ENCODE assay signal across 17 mouse cellular contexts in genomic region chr16:78877941-78878340, GRCm38 (mm10). TPM values are rescaled to one million over a fixed set of nuclear protein-coding genes. Genes with fewer than 3 reads are reported as not detected.
DNase-seq lines count a peak whose midpoint lies in the region; ATAC-seq and TF ChIP-seq lines count a peak whose summit lies in the region.
"Had no signal": no experiment of that assay in that cellular context is flagged by ENCODE, and none has a peak within 500 bp of the region (broad histone marks: within the 10 kb centered on the region; RNA-seq: fewer than 3 reads in every experiment).

No protein-coding gene starts in this region.

- ATAC-seq in lung, postnatal 0 days: no peak
- ATAC-seq: liver, postnatal 0 days had no signal

- H3K4me3 ChIP-seq in lung, postnatal 0 days (ENCODE audit: low read depth, low read length): no peak overlapping the region
- H3K4me3 ChIP-seq: erythroblast, embryonic 14.5 days; hindbrain, embryonic 13.5 days; limb, embryonic 10.5 days; neural tube, embryonic 15.5 days had no signal

- no peaks in the 10 kb centered on the region for H3K9me3 ChIP-seq in lung, postnatal 0 days (ENCODE audit: low read length)
- H3K9me3 ChIP-seq: hindbrain, embryonic 13.5 days; limb, embryonic 10.5 days; neural tube, embryonic 15.5 days had no signal

- WGBS in lung, postnatal 0 days: 80% methylated on average over 1 of the region's 1 CpGs

- intact Hi-C loops in gastrocnemius, postnatal 14 days (cut with DNase I; ENCODE audit: low total_unique reads): no loop called here

- no peaks in the 10 kb centered on the region for H3K27me3 ChIP-seq in lung, postnatal 0 days (replicated peaks; ENCODE audit: insufficient read depth, low read length)
- H3K27me3 ChIP-seq: hindbrain, embryonic 13.5 days; neural tube, embryonic 15.5 days had no signal

- H3K27ac ChIP-seq in lung, postnatal 0 days (ENCODE audit: low read length): no peak overlapping the region
- H3K27ac ChIP-seq: hindbrain, embryonic 13.5 days; limb, embryonic 10.5 days; neural tube, embryonic 15.5 days had no signal

- H3K4me2 ChIP-seq in lung, postnatal 0 days (replicated peaks; ENCODE audit: low read depth, low read length): no peak overlapping the region
- H3K4me2 ChIP-seq: hindbrain, embryonic 13.5 days; neural tube, embryonic 15.5 days had no signal

- TF ChIP-seq CTCF in lung, postnatal 0 days (IDR thresholded peaks at IDR 0.05): no peak

- TF ChIP-seq EP300 in lung, postnatal 0 days (IDR thresholded peaks at IDR 0.05): no peak

- H3K9ac ChIP-seq in lung, postnatal 0 days (replicated peaks; ENCODE audit: low read depth): no peak overlapping the region
- H3K9ac ChIP-seq: hindbrain, embryonic 13.5 days; liver, postnatal 0 days; neural tube, embryonic 15.5 days had no signal

- no peaks in the 10 kb centered on the region for H3K36me3 ChIP-seq in lung, postnatal 0 days (ENCODE audit: insufficient read depth, low read length)
- H3K36me3 ChIP-seq: G1E; hindbrain, embryonic 13.5 days; limb, embryonic 10.5 days; neural tube, embryonic 15.5 days had no signal

- DNase-seq in 3134 (ENCODE audit: extremely low read depth, insufficient read length, low spot score) (peak; percentile 2), A20 (ENCODE audit: low read depth, low spot score) (peak; percentile 8), adipocyte (ENCODE audit: low spot score) (peak; percentile 3)
- peak; percentile 35 for DNase-seq in forelimb bud, embryonic 11.5 days (ENCODE audit: low read depth, low spot score)
- DNase-seq in lung, postnatal 0 days (ENCODE audit: low spot score): no peak
- no peak for DNase-seq in gastrocnemius, postnatal 14 days
- no peak for DNase-seq in layer of hippocampus, adult 18-20 months (ENCODE audit: low spot score in 2 of 2)
- DNase-seq: cerebellum, postnatal 36 days; kidney, adult 11 months; kidney, postnatal 25 days; layer of hippocampus, postnatal 36 days; liver, postnatal 0 days had no signal

- H3K4me1 ChIP-seq in lung, postnatal 0 days (ENCODE audit: insufficient read depth, low read depth, low read length): no peaks in the 10 kb centered on the region
- H3K4me1 ChIP-seq: hindbrain, embryonic 13.5 days; limb, embryonic 10.5 days; neural tube, embryonic 15.5 days had no signal

RNA-seq across cellular contexts. Expression of gene Chodl, which starts 52.8 kb away (rescaled TPM):
- 1.4 and 2.6 TPM in 2 replicates for polyA plus RNA-seq in lung, postnatal 0 days (2015; fragmentation: Nextera tagmentation; extraction: Ambion mirVana)
- 10 to 100 TPM; 16.7 to 23.1 TPM for total RNA-seq in gastrocnemius, postnatal 14 days (2021)
- total RNA-seq in layer of hippocampus, adult 18-20 months (2021): under 1 TPM; 0.13 to 0.35 TPM
- polyA plus RNA-seq: erythroblast, embryonic 14.5 days; G1E had no signal

Comparison
In these comparisons a context has a peak if more than half of its experiments do, and no peak if none do; other contexts are left out.
1. DNase-seq: peak in 3134 (single experiment), A20 (single experiment), adipocyte (single experiment) and forelimb bud, embryonic 11.5 days (single experiment); none in lung, postnatal 0 days (single experiment), gastrocnemius, postnatal 14 days (single experiment) and layer of hippocampus, adult 18-20 months (0 of 2).
2. RNA of gene Chodl, which starts 52.8 kb away (total RNA-seq): 16.7 to 23.1 TPM in gastrocnemius, postnatal 14 days; 0.13 to 0.35 TPM in layer of hippocampus, adult 18-20 months; every median in the first group is over 10 times any median in the second.